Mouse (Mus musculus) MEL (cell line): ENCODE measurements around the gene Tmem206.

ENCODE experiments used
- CTCF ChIP-seq, 3 experiments: IDR thresholded peaks in 2 of 3; conservative IDR thresholded peaks in 1 of 3; 2 replicates each; pipeline ENCODE4 v1.5.1; 2011 to 2012; ENCODE audit warnings: low read length in 3 of 3, low read depth in 2 of 3, mild to moderate bottlenecking in 2 of 3, improper control_type of control experiment in 1 of 3, inconsistent platforms in 1 of 3, mixed read lengths in 1 of 3, moderate library complexity in 1 of 3; ENCODE audit not compliant: control insufficient read depth in 1 of 3, insufficient read depth in 1 of 3, poor library complexity in 1 of 3, severe bottlenecking in 1 of 3
- EP300 ChIP-seq, 2 experiments: IDR thresholded peaks; 2 replicates each; pipeline ENCODE4 v1.6.1; 2011; ENCODE audit warnings: improper control_type of control experiment in 2 of 2, low read length in 2 of 2, low read depth in 1 of 2, mild to moderate bottlenecking in 1 of 2
- GATA1 ChIP-seq: IDR thresholded peaks from 2 replicates; pipeline ENCODE4 v1.6.1; 2011; ENCODE audit warnings: low read depth, low read length, improper control_type of control experiment
- KAT2A ChIP-seq: conservative IDR thresholded peaks from 2 replicates; pipeline ENCODE4 v1.6.1; 2012; ENCODE audit warnings: low read depth, low read length, improper control_type of control experiment, inconsistent platforms
- POLR2A ChIP-seq, 2 experiments: IDR thresholded peaks; 2 replicates each; pipeline ENCODE4 v1.6.1; 2011 to 2012; ENCODE audit warnings: low read length in 2 of 2, mild to moderate bottlenecking in 2 of 2, control low read depth in 1 of 2, improper control_type of control experiment in 1 of 2, low read depth in 1 of 2, moderate library complexity in 1 of 2; ENCODE audit not compliant: control insufficient read depth in 1 of 2, insufficient read depth in 1 of 2, poor library complexity in 1 of 2
- TCF12 ChIP-seq: IDR thresholded peaks from 2 replicates; pipeline ENCODE4 v1.6.1; 2014; ENCODE audit warnings: low read depth, mild to moderate bottlenecking, inconsistent platforms, low read length, improper control_type of control experiment, moderate library complexity
- USF1 ChIP-seq: IDR thresholded peaks from 2 replicates; pipeline ENCODE4 v1.6.1; 2014; ENCODE audit warnings: low read depth, mild to moderate bottlenecking, inconsistent platforms, low read length, improper control_type of control experiment, moderate library complexity
- ZC3H11A ChIP-seq: IDR thresholded peaks from 2 replicates; pipeline ENCODE4 v1.6.1; 2012; ENCODE audit warnings: low read depth, mild to moderate bottlenecking, inconsistent platforms, low read length, improper control_type of control experiment
- ZMIZ1 ChIP-seq: IDR thresholded peaks from 2 replicates; pipeline ENCODE4 v1.6.1; 2012; ENCODE audit warnings: low read depth, mild to moderate bottlenecking, inconsistent platforms, low read length, improper control_type of control experiment, moderate library complexity

- no peak for TF ChIP-seq GATA1
- TF ChIP-seq ZC3H11A: no peak
- no peak for TF ChIP-seq USF1
- TF ChIP-seq EP300 (IDR thresholded peaks at IDR 0.05; ENCODE audit: low read depth in 1 of 2, low read length in 2 of 2): no peak
- TF ChIP-seq POLR2A (IDR thresholded peaks at IDR 0.05; ENCODE audit: control insufficient read depth in 1 of 2, insufficient read depth in 1 of 2, low read depth in 1 of 2, low read length in 2 of 2, poor library complexity in 1 of 2): no peak
- TF ChIP-seq ZMIZ1: no peak
- no peak for TF ChIP-seq CTCF (IDR thresholded peaks at IDR 0.05 in 2 of 3, conservative IDR thresholded peaks at IDR 0.05 in 1 of 3; ENCODE audit: control insufficient read depth in 1 of 3, insufficient read depth in 1 of 3, low read depth in 2 of 3, low read length in 3 of 3, poor library complexity in 1 of 3, severe bottlenecking in 1 of 3)
- TF ChIP-seq TCF12: no peak
- TF ChIP-seq KAT2A: no peak
Measured at GRCm38 (mm10) chr1:191276181-191276580, 49.5 kb upstream of the Tmem206 start.
